Mouse (Mus musculus) gastrocnemius, adult 2 months (tissue): ENCODE measurements around the gene Etv6. TPM values are rescaled to one million over a fixed set of nuclear protein-coding genes. Genes with fewer than 3 reads are reported as not detected.

ENCODE experiments used
- DNase-seq: peaks from one replicate; pipeline ENCODE4 v3.0.0; 2022
- H3K27ac ChIP-seq: fragments of 200-600 bp; 2 replicates; pipeline ENCODE4 v1.8.1; 2022; ENCODE audit warnings: mild to moderate bottlenecking
- H3K4me3 ChIP-seq: fragments of 200-600 bp; 2 replicates; pipeline ENCODE4 v1.8.1; 2022; ENCODE audit warnings: mild to moderate bottlenecking, moderate library complexity
- CTCF ChIP-seq: fragments of 200-600 bp; IDR thresholded peaks from 2 replicates; pipeline ENCODE4 v1.8.1; 2022; ENCODE audit warnings: antibody characterized with exemption, mild to moderate bottlenecking, moderate library complexity
- intact Hi-C: fragments of 180-260 bp; cut with DNase I; formaldehyde crosslinking; loops from one replicate; pipeline ENCODE4 v1.15.1; 2025
- total RNA-seq, 2 experiments: library from RNA; stranded (reverse); gene quantifications; 2 replicates each; pipeline ENCODE4 v1.2.3; 2021

Gene Etv6
- total RNA-seq, 2 experiments from 2014 or later: 6.7 to 10.8 TPM

- intact Hi-C loops: loop anchor here (5.0 to 10.0 kb wide), 3 partner anchors 72 to 210 kb away; no protein-coding TSS in a partner anchor
- DNase-seq: no peak
- H3K27ac ChIP-seq: peak overlapping the region; percentile 100
- peak overlapping the region; percentile 90 for H3K4me3 ChIP-seq
- TF ChIP-seq CTCF: no peak
Observed at GRCm38 (mm10) chr6:134034436-134034835, 1.1 kb upstream of the Etv6 start.

- H3K4me3 ChIP-seq: peak overlapping the region; percentile 90
- DNase-seq: peak; percentile 83
- TF ChIP-seq CTCF: no peak
- peak overlapping the region; percentile 100 for H3K27ac ChIP-seq
- intact Hi-C loops: loop anchor here (5.0 to 10.0 kb wide), 5 partner anchors 47 to 210 kb away; no protein-coding TSS in a partner anchor
Observed at GRCm38 (mm10) chr6:134034904-134035489, 503 bp upstream of the Etv6 start.

GRCm38 (mm10) chr6:134036491-134036911, 1.0 kb downstream of the Etv6 start:
- DNase-seq: no peak
- Histone ChIP-seq H3K27ac (peak overlapping the region; percentile 100), H3K4me3 (peak overlapping the region; percentile 90)
- intact Hi-C loops: loop anchor here (5.0 to 10.0 kb wide), 4 partner anchors 46 to 208 kb away; no protein-coding TSS in a partner anchor
- no peak for TF ChIP-seq CTCF

- no peak for DNase-seq
- peak overlapping the region; percentile 100 for H3K27ac ChIP-seq
- intact Hi-C loops: loop anchor here (5.0 to 10.0 kb wide), 4 partner anchors 45 to 208 kb away; no protein-coding TSS in a partner anchor
- no peak; the same call in 1 of the 2 replicates for TF ChIP-seq CTCF
- H3K4me3 ChIP-seq: peak overlapping the region; percentile 90
Observed at GRCm38 (mm10) chr6:134036951-134037431, 1.5 kb downstream of the Etv6 start.

- DNase-seq: no peak
- intact Hi-C loops: loop anchor here (5.0 to 10.0 kb wide), 4 partner anchors 44 to 207 kb away; no protein-coding TSS in a partner anchor
- Histone ChIP-seq H3K4me3 (peak overlapping the region; percentile 90), H3K27ac (peak overlapping the region; percentile 100; the same call in 1 of the 2 replicates)
- no peak for TF ChIP-seq CTCF
Observed at GRCm38 (mm10) chr6:134037960-134038359, 2.5 kb downstream of the Etv6 start.

GRCm38 (mm10) chr6:134038881-134039280, 3.4 kb downstream of the Etv6 start:
- DNase-seq: peak; percentile 51
- Histone ChIP-seq H3K27ac (peak overlapping the region; percentile 100), H3K4me3 (peak overlapping the region; percentile 44)
- intact Hi-C loops: loop anchor here (5.0 to 10.0 kb wide), 4 partner anchors 43 to 206 kb away; no protein-coding TSS in a partner anchor
- no peak for TF ChIP-seq CTCF

- peak overlapping the region; percentile 44 for H3K4me3 ChIP-seq
- peak overlapping the region; percentile 100 for H3K27ac ChIP-seq
- no peak for DNase-seq
- no peak for TF ChIP-seq CTCF
- intact Hi-C loops: loop anchor here (5.0 to 10.0 kb wide), 4 partner anchors 43 to 205 kb away; no protein-coding TSS in a partner anchor
Observed at GRCm38 (mm10) chr6:134039351-134039750, 3.9 kb downstream of the Etv6 start.

- TF ChIP-seq CTCF: no peak
- intact Hi-C loops: no loop called here
- H3K4me3 ChIP-seq: no peak overlapping the region
- DNase-seq: no peak
- no peak overlapping the region for H3K27ac ChIP-seq
Observed at GRCm38 (mm10) chr6:134040312-134040711, 4.8 kb downstream of the Etv6 start.

GRCm38 (mm10) chr6:134041286-134041685, 5.8 kb downstream of the Etv6 start:
- no peak for TF ChIP-seq CTCF
- intact Hi-C loops: no loop called here
- DNase-seq: no peak
- no peak overlapping the region; the same call in 1 of the 2 replicates for H3K27ac ChIP-seq
- no peak overlapping the region for H3K4me3 ChIP-seq

GRCm38 (mm10) chr6:134041916-134042315, 6.4 kb downstream of the Etv6 start:
- Histone ChIP-seq H3K4me3 (no peak overlapping the region), H3K27ac (no peak overlapping the region)
- intact Hi-C loops: no loop called here
- TF ChIP-seq CTCF: no peak
- no peak for DNase-seq

GRCm38 (mm10) chr6:134043545-134043944, 8.0 kb downstream of the Etv6 start:
- TF ChIP-seq CTCF: no peak
- no peak for DNase-seq
- H3K27ac ChIP-seq: no peak overlapping the region

GRCm38 (mm10) chr6:134045092-134045868, 9.8 kb downstream of the Etv6 start:
- intact Hi-C loops: no loop called here
- no peak for TF ChIP-seq CTCF
- H3K4me3 ChIP-seq: no peak overlapping the region
- H3K27ac ChIP-seq: no peak overlapping the region; the same call in 1 of the 2 replicates
- DNase-seq: no peak

More at GRCm38 (mm10) chr6:134043545-134043944, 8.0 kb downstream of the Etv6 start:
- intact Hi-C loops: no loop called here
- H3K4me3 ChIP-seq: no peak overlapping the region
